Mouse (Mus musculus) forebrain, embryonic 14.5 days (tissue): ENCODE measurements around the gene Cald1. TPM values are rescaled to one million over a fixed set of nuclear protein-coding genes. Genes with fewer than 3 reads are reported as not detected.

Source experiments
- ATAC-seq: fragments of 200-750 bp; cut with Nextera tagmentation; 2 replicates; pipeline ENCODE4 v1.8.0; 2017; ENCODE audit warnings: mild to moderate bottlenecking, moderate library complexity
- DNase-seq: peaks from one replicate; pipeline ENCODE4 v3.0.0-alpha.2; 2015; ENCODE audit warnings: low spot score
- H3K27ac ChIP-seq: fragments of 300-500 bp; sonication (generic); 2 replicates; pipeline ENCODE4 v1.5.1; 2014; ENCODE audit warnings: low read depth, mild to moderate bottlenecking, control low read depth, low read length, moderate library complexity
- H3K27me3 ChIP-seq: fragments of 300-500 bp; sonication (generic); replicated peaks from 2 replicates; pipeline ENCODE4 v1.6.1; 2014; ENCODE audit warnings: low read length, control low read depth, mixed read lengths; ENCODE audit not compliant: control insufficient read depth, insufficient read depth
- H3K36me3 ChIP-seq: fragments of 300-500 bp; sonication (generic); 2 replicates; pipeline ENCODE4 v1.6.1; 2014; ENCODE audit warnings: low read length, control low read depth; ENCODE audit not compliant: control insufficient read depth, insufficient read depth
- H3K4me1 ChIP-seq: fragments of 300-500 bp; sonication (generic); 2 replicates; pipeline ENCODE4 v1.6.1; 2014; ENCODE audit warnings: antibody characterized with exemption, low read length, control low read depth; ENCODE audit not compliant: control insufficient read depth, insufficient read depth
- H3K4me2 ChIP-seq: fragments of 300-500 bp; sonication (generic); 2 replicates; pipeline ENCODE4 v1.6.1; 2014; ENCODE audit warnings: mild to moderate bottlenecking, control low read depth, low read length
- H3K4me3 ChIP-seq: fragments of 300-500 bp; sonication (generic); 2 replicates; pipeline ENCODE4 v1.5.1; 2014; ENCODE audit warnings: low read depth, low read length, control low read depth
- H3K9ac ChIP-seq: fragments of 300-500 bp; sonication (generic); 2 replicates; pipeline ENCODE4 v1.6.1; 2014; ENCODE audit warnings: mild to moderate bottlenecking, low read length, control low read depth, moderate library complexity
- H3K9me3 ChIP-seq: fragments of 300-500 bp; sonication (generic); replicated peaks from 2 replicates; pipeline ENCODE4 v1.6.1; 2016; ENCODE audit warnings: low read length, control low read depth, mixed read lengths; ENCODE audit not compliant: control insufficient read depth
- WGBS: fragments of 180-500 bp; shearing (Covaris S2); extraction: QIAGEN DNeasy Blood & Tissue Kit; methylation state at CpG from one replicate; pipeline ENCODE4 v1.1.7; 2014; 5-methylcytosine and 5-hydroxymethylcytosine counted together
- polyA plus RNA-seq: library from polyadenylated mRNA; unstranded; fragments of >200 nt; fragmentation: Nextera tagmentation; extraction: Ambion mirVana; gene quantifications from 2 replicates; pipeline ENCODE4 v1.2.1, GENCODE M21; 2014

Cald1 gene
- polyA plus RNA-seq, 1 experiment from 2014 or later: 46.4 TPM

- WGBS: 59% methylated on average over 3 of the region's 3 CpGs
- H3K36me3 ChIP-seq: no peaks in the 10 kb centered on the region
- no peak for ATAC-seq
Measured at GRCm38 (mm10) chr6:34624536-34624935, 26.2 kb downstream of the Cald1 start.

DNA sequence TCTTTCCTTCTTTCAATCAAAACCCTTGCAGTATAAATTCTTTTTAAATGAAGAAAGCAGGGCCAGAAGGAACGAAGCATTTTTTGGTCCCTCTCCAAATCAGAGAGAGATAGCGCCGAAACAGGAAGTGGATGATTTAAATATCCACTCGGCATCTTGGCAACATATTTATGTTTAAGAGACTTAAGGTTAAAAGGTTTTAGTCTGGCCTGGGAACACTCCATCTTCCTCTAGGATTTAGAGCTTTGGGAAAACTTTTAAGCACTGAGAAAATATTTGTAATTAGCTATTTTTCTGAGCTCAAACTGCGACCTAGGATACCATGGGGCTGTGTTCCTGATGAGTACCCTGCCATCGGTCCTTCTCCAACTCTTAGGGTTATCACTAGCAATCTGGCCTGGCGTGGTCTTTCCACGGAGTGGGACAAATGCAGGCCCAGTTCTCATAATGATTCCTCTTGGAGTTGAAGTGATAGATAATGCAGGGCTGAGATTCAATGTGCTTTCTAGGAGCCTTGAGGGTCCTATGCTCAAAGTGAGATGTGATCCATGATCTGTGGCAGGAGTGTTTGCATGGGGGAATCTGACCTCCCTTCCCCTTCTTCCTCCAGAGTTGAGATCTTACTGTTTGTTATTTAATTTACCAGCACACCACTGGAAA lies 28.4 kb downstream of the Cald1 start:
- DNase-seq (no peak), ATAC-seq (no peak)
- no peaks in the 10 kb centered on the region for H3K27me3 ChIP-seq
- H3K9ac ChIP-seq: no peak overlapping the region
- WGBS: 82% methylated on average over 8 of the region's 8 CpGs
- H3K27ac ChIP-seq: no peak overlapping the region
- no peaks in the 10 kb centered on the region for H3K36me3 ChIP-seq
- no peaks in the 10 kb centered on the region for H3K9me3 ChIP-seq
- no peak overlapping the region for H3K4me3 ChIP-seq
- H3K4me1 ChIP-seq: no peaks in the 10 kb centered on the region
- H3K4me2 ChIP-seq: no peak overlapping the region

More at GRCm38 (mm10) chr6:34624536-34624935, 26.2 kb downstream of the Cald1 start:
- Histone ChIP-seq H3K9ac (no peak overlapping the region), H3K4me2 (no peak overlapping the region), H3K4me1 (no peaks in the 10 kb centered on the region), H3K27ac (no peak overlapping the region), H3K4me3 (no peak overlapping the region), H3K27me3 (no peaks in the 10 kb centered on the region), H3K9me3 (no peaks in the 10 kb centered on the region)
- no peak for DNase-seq

GRCm38 (mm10) chr6:34628131-34628530 lies 29.8 kb downstream of the Cald1 start:
- Histone ChIP-seq H3K9me3 (no peaks in the 10 kb centered on the region), H3K36me3 (no peaks in the 10 kb centered on the region), H3K4me3 (no peak overlapping the region), H3K9ac (no peak overlapping the region), H3K27ac (no peak overlapping the region), H3K27me3 (no peaks in the 10 kb centered on the region), H3K4me2 (no peak overlapping the region), H3K4me1 (no peaks in the 10 kb centered on the region)
- ATAC-seq (no peak), DNase-seq (no peak)
- WGBS: 74% methylated on average over 1 of the region's 1 CpGs

DNA sequence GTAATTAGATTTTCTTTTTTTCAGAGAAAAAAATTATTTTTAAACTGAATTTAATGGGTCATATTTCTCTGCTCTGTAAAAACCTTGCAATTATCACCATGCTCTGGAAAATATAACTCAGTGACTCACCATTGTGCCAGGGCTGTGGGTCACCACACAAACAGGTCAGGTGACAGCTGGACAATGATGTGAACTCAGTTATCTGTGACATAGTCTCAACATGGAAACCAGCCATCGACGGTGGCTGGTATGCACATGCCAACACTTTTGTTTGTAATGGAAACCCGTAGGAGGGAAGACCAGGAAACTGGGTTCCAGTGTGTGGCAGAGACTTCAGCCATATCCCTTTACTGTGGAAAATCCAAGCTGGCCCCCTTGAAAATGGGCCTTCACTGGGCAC lies 35.5 kb downstream of the Cald1 start:
- DNase-seq: no peak
- Histone ChIP-seq H3K9ac (no peak overlapping the region), H3K9me3 (no peaks in the 10 kb centered on the region), H3K27me3 (no peaks in the 10 kb centered on the region), H3K4me3 (no peak overlapping the region), H3K4me1 (no peaks in the 10 kb centered on the region; the same call in 1 of the 2 replicates), H3K36me3 (no peaks in the 10 kb centered on the region), H3K27ac (no peak overlapping the region), H3K4me2 (no peak overlapping the region)
- ATAC-seq: no peak
- WGBS: 81% methylated on average over 3 of the region's 3 CpGs

DNA sequence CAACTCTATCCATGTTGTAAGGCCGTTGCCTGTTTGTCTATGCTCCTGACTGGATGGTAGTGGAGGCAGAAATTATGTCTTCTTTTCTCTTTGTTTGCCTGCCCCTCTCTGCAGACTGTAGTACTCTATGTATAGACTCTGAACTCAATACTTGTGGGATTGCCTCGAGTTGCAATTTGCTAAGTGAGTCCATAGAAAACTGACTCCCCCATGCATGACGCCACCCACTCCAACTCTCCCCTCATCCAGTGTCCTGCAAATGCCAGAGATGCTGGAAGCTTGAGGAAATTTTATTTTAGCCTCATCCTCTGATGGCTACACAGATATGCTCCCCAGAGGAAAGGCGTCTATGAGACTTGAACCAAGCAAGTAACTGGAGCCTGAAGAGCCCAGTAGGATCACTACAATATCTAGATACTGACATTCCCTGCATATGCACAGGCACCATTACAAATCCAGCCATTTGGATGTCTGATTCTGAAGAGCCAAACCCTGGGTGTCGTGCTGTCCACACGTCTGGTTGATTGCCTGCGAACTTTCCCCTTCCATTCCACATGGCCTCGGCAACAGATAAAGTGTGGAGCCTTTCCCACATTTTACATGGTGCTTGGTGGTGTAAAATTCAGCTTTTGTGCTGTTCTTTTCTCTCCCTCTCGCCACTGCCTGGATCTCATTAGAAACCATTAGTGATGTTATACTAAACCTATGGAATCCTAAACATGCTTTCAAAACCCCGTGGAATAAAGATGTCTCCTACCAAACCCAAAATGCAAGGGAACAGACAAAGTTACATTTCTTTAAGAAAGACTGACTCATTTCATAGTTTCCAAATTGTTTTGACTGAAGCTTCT lies 39.5 kb downstream of the Cald1 start:
- no peak for ATAC-seq
- H3K4me3 ChIP-seq: no peak overlapping the region
- 53% methylated on average over 10 of the region's 10 CpGs for WGBS
- H3K27me3 ChIP-seq: no peaks in the 10 kb centered on the region
- DNase-seq: no peak
- H3K36me3 ChIP-seq: no peaks in the 10 kb centered on the region
- H3K4me2 ChIP-seq: no peak overlapping the region
- no peak overlapping the region for H3K9ac ChIP-seq
- H3K9me3 ChIP-seq: no peaks in the 10 kb centered on the region
- H3K27ac ChIP-seq: no peak overlapping the region
- H3K4me1 ChIP-seq: peaks cover 2% of the 10 kb centered on the region; the same call in 1 of the 2 replicates

GRCm38 (mm10) chr6:34638667-34639066 lies 40.4 kb downstream of the Cald1 start:
- peak; percentile 69 for DNase-seq
- Histone ChIP-seq H3K4me3 (no peak overlapping the region), H3K9ac (no peak overlapping the region), H3K4me2 (no peak overlapping the region), H3K9me3 (no peaks in the 10 kb centered on the region), H3K27me3 (no peaks in the 10 kb centered on the region), H3K36me3 (no peaks in the 10 kb centered on the region), H3K4me1 (peaks cover 2% of the 10 kb centered on the region; the same call in 1 of the 2 replicates), H3K27ac (no peak overlapping the region)
- no peak for ATAC-seq
- 2% methylated on average over 2 of the region's 2 CpGs for WGBS

GRCm38 (mm10) chr6:34640226-34640625 lies 41.9 kb downstream of the Cald1 start:
- Histone ChIP-seq H3K4me3 (no peak overlapping the region), H3K4me2 (no peak overlapping the region)

GRCm38 (mm10) chr6:34641081-34641480 lies 42.8 kb downstream of the Cald1 start:
- DNase-seq: no peak
- no peak overlapping the region for H3K4me3 ChIP-seq
- H3K9me3 ChIP-seq: no peaks in the 10 kb centered on the region
- H3K36me3 ChIP-seq: no peaks in the 10 kb centered on the region
- no peak overlapping the region for H3K4me2 ChIP-seq
- H3K27ac ChIP-seq: no peak overlapping the region
- ATAC-seq: no peak
- H3K27me3 ChIP-seq: no peaks in the 10 kb centered on the region
- no peak overlapping the region for H3K9ac ChIP-seq
- H3K4me1 ChIP-seq: peaks cover 2% of the 10 kb centered on the region; the same call in 1 of the 2 replicates

More at GRCm38 (mm10) chr6:34640226-34640625, 41.9 kb downstream of the Cald1 start:
- Histone ChIP-seq H3K27me3 (no peaks in the 10 kb centered on the region), H3K27ac (no peak overlapping the region), H3K36me3 (no peaks in the 10 kb centered on the region), H3K4me1 (peaks cover 2% of the 10 kb centered on the region; the same call in 1 of the 2 replicates), H3K9ac (no peak overlapping the region), H3K9me3 (no peaks in the 10 kb centered on the region)
- ATAC-seq: no peak
- DNase-seq: no peak
- WGBS: 92% methylated on average over 9 of the region's 9 CpGs

DNA sequence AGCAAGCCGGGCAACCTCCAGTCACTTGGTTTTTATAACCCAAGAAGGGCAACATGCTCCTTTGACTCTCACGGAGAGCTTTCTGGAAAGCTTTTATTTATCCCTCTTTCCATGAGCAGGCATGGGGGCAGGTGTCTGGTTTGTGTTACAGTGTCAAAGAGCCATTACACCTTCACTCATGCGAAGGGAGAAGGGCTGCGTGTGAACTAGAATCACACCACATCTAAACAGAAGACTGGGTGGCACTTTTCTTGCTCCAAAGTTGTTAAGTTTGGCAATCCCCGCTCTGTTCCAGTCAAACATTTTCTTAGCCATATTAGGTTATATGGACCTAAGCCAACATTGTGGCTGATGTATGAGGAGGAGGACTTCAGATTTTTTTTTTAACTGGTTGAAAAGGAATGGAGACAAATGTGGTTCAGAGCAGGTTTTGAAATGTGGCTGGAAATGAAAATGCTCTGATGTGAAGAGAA lies 43.8 kb downstream of the Cald1 start:
- Histone ChIP-seq H3K9me3 (no peaks in the 10 kb centered on the region), H3K27ac (no peak overlapping the region), H3K9ac (no peak overlapping the region), H3K27me3 (no peaks in the 10 kb centered on the region), H3K4me3 (no peak overlapping the region), H3K36me3 (no peaks in the 10 kb centered on the region), H3K4me1 (peaks cover 2% of the 10 kb centered on the region; the same call in 1 of the 2 replicates), H3K4me2 (no peak overlapping the region)
- ATAC-seq: no peak
- 80% methylated on average over 5 of the region's 5 CpGs for WGBS
- no peak for DNase-seq
